ENCODE assay signal across 8 mouse cellular contexts in genomic region chr12:83987242-83987582, GRCm38 (mm10). TPM values are rescaled to one million over a fixed set of nuclear protein-coding genes. Genes with fewer than 3 reads are reported as not detected.
A peak's percentile ranks its signal among the peaks of the same experiment; 100 is the strongest.
DNase-seq lines count a peak whose midpoint lies in the region; ATAC-seq and TF ChIP-seq lines count a peak whose summit lies in the region.

No protein-coding gene starts in this region.

- H3K4me1 ChIP-seq in liver, adult 2 months (ENCODE audit: control insufficient read depth, insufficient read depth, low read length): peaks cover 5% of the 10 kb centered on the region
- H3K4me1 ChIP-seq in forebrain, embryonic 10.5 days: peaks cover 20% of the 10 kb centered on the region
- H3K4me1 ChIP-seq in intestine, postnatal 0 days (replicated peaks; ENCODE audit: control insufficient read depth, insufficient read depth, low read length): no peaks in the 10 kb centered on the region
- H3K4me1 ChIP-seq in neural tube, embryonic 13.5 days (replicated peaks): peaks cover 19% of the 10 kb centered on the region

- peak overlapping the region; percentile 86; the same call in 1 of the 2 replicates for H3K9ac ChIP-seq in liver, adult 2 months (ENCODE audit: low read depth, low read length)
- peak overlapping the region; percentile 83; the same call in 1 of the 2 replicates for H3K9ac ChIP-seq in intestine, postnatal 0 days (ENCODE audit: low read depth, low read length)
- peak overlapping the region; percentile 81 for H3K9ac ChIP-seq in neural tube, embryonic 13.5 days

- H3K79me2 ChIP-seq in liver, adult 2 months (ENCODE audit: control insufficient read depth, insufficient read depth, low read length): no peaks in the 10 kb centered on the region

- peak; percentile 67 for DNase-seq in liver, adult 2 months (ENCODE audit: extremely low read depth, low read depth, low spot score)
- no peak for DNase-seq in liver
- no peak for DNase-seq in forebrain, embryonic 10.5 days (ENCODE audit: extremely low spot score, low spot score)
- DNase-seq in adrenal gland, adult 8-10 months: no peak
- no peak for DNase-seq in thymus, postnatal 25 days
- no peak for DNase-seq in urinary bladder, postnatal 10 days (ENCODE audit: low spot score)

- TF ChIP-seq CTCF in liver, adult 2 months (IDR thresholded peaks at IDR 0.05; ENCODE audit: low read depth, low read length): no peak
- no peak for TF ChIP-seq CTCF in intestine, postnatal 0 days (IDR thresholded peaks at IDR 0.05; ENCODE audit: low read depth)

- no peak for TF ChIP-seq POLR2A in liver, adult 2 months (IDR thresholded peaks at IDR 0.05; ENCODE audit: extremely low read depth, insufficient read depth, low read length)

- H3K9me3 ChIP-seq in forebrain, embryonic 10.5 days: peaks cover 5% of the 10 kb centered on the region
- no peaks in the 10 kb centered on the region for H3K9me3 ChIP-seq in intestine, postnatal 0 days (ENCODE audit: control insufficient read depth)
- H3K9me3 ChIP-seq in neural tube, embryonic 13.5 days: no peaks in the 10 kb centered on the region; the same call in 1 of the 2 replicates

- H3K4me2 ChIP-seq in intestine, postnatal 0 days (replicated peaks; ENCODE audit: low read depth): peak overlapping the region; percentile 72
- H3K4me2 ChIP-seq in neural tube, embryonic 13.5 days: peak overlapping the region; percentile 63

- ATAC-seq in intestine, postnatal 0 days: peak; percentile 57
- 0 out of 2 replicates have a peak, but pooled peaks have one; percentile 1 for ATAC-seq in neural tube, embryonic 13.5 days (ENCODE audit: low read depth)

- peak overlapping the region; percentile 69 for H3K4me3 ChIP-seq in liver, adult 2 months (ENCODE audit: insufficient read depth, low read depth, low read length)
- H3K4me3 ChIP-seq in forebrain, embryonic 10.5 days: peak overlapping the region; percentile 65
- peak overlapping the region; percentile 61 for H3K4me3 ChIP-seq in intestine, postnatal 0 days (ENCODE audit: low read depth, low read length)
- H3K4me3 ChIP-seq in neural tube, embryonic 13.5 days: peak overlapping the region; percentile 64

- 2% methylated on average over 8 of the region's 8 CpGs for WGBS in liver, adult 2 months
- 41% methylated on average over 8 of the region's 8 CpGs for WGBS in forebrain, embryonic 10.5 days
- 12% methylated on average over 8 of the region's 8 CpGs for WGBS in intestine, postnatal 0 days
- 37% methylated on average over 8 of the region's 8 CpGs for WGBS in neural tube, embryonic 13.5 days

- H3K27ac ChIP-seq in liver, adult 2 months (replicated peaks; ENCODE audit: insufficient read depth, low read depth, low read length): peak overlapping the region; percentile 58
- peak overlapping the region; percentile 92 for H3K27ac ChIP-seq in forebrain, embryonic 10.5 days
- H3K27ac ChIP-seq in intestine, postnatal 0 days (ENCODE audit: low read depth, low read length): peak overlapping the region; percentile 97
- H3K27ac ChIP-seq in neural tube, embryonic 13.5 days (replicated peaks): peak overlapping the region; percentile 93

- no peaks in the 10 kb centered on the region for H3K36me3 ChIP-seq in liver, adult 2 months (ENCODE audit: control insufficient read depth, insufficient read depth, low read length)
- H3K36me3 ChIP-seq in forebrain, embryonic 10.5 days (replicated peaks): 0 out of 2 replicates have a peak, but pooled peaks cover 3% of the 10 kb centered on the region
- peaks cover 5% of the 10 kb centered on the region; the same call in 1 of the 2 replicates for H3K36me3 ChIP-seq in intestine, postnatal 0 days (ENCODE audit: control insufficient read depth, insufficient read depth)
- no peaks in the 10 kb centered on the region; the same call in 1 of the 2 replicates for H3K36me3 ChIP-seq in neural tube, embryonic 13.5 days

- no peaks in the 10 kb centered on the region for H3K27me3 ChIP-seq in liver, adult 2 months (ENCODE audit: control insufficient read depth, insufficient read depth, low read length)
- H3K27me3 ChIP-seq in forebrain, embryonic 10.5 days (ENCODE audit: poor library complexity, severe bottlenecking): no peaks in the 10 kb centered on the region
- no peaks in the 10 kb centered on the region for H3K27me3 ChIP-seq in intestine, postnatal 0 days (replicated peaks; ENCODE audit: control insufficient read depth, insufficient read depth, low read length)
- H3K27me3 ChIP-seq in neural tube, embryonic 13.5 days: no peaks in the 10 kb centered on the region

RNA-seq across cellular contexts. Expression of gene Acot2, which starts 0.4 kb away (rescaled TPM):
- 10.1 and 11.2 TPM in 2 replicates for total RNA-seq in liver, adult 2 months (2014; rRNA removed)
- 7.9 and 8.6 TPM in 2 replicates for polyA plus RNA-seq in liver, adult 2 months (2012; rRNA removed)
- 14.9 and 16.0 TPM in 2 replicates for polyA plus RNA-seq in forebrain, embryonic 10.5 days (2016; fragmentation: Nextera tagmentation; extraction: Ambion mirVana)
- 63.7 and 69.3 TPM in 2 replicates for polyA plus RNA-seq in intestine, postnatal 0 days (2015; fragmentation: Nextera tagmentation; extraction: Ambion mirVana)
- polyA plus RNA-seq in neural tube, embryonic 13.5 days (2015; fragmentation: Nextera tagmentation; extraction: Ambion mirVana): 15.0 and 17.8 TPM in 2 replicates
- 10 to 100 TPM; 16.1 to 33.1 (median 23.3) TPM for total RNA-seq in adrenal gland, adult 8-10 months (2022)

RNA-seq across cellular contexts. Expression of gene Heatr4, which starts 2.6 kb away (rescaled TPM):
- not detected in 2 replicates for total RNA-seq in liver, adult 2 months (2014; rRNA removed)
- polyA plus RNA-seq in liver, adult 2 months (2012; rRNA removed): not detected in 2 replicates
- not detected in 2 replicates for polyA plus RNA-seq in forebrain, embryonic 10.5 days (2016; fragmentation: Nextera tagmentation; extraction: Ambion mirVana)
- polyA plus RNA-seq in intestine, postnatal 0 days (2015; fragmentation: Nextera tagmentation; extraction: Ambion mirVana): 0.04 TPM in 1 of 2 replicates, not detected in the other
- polyA plus RNA-seq in neural tube, embryonic 13.5 days (2015; fragmentation: Nextera tagmentation; extraction: Ambion mirVana): not detected in 2 replicates
- total RNA-seq in adrenal gland, adult 8-10 months (2022): not detected

RNA-seq across cellular contexts. Expression of gene Acot1, which starts 22.1 kb away (rescaled TPM):
- 26.1 and 30.8 TPM in 2 replicates for total RNA-seq in liver, adult 2 months (2014; rRNA removed)
- polyA plus RNA-seq in liver, adult 2 months (2012; rRNA removed): 24.5 and 40.9 TPM in 2 replicates
- polyA plus RNA-seq in forebrain, embryonic 10.5 days (2016; fragmentation: Nextera tagmentation; extraction: Ambion mirVana): 22.4 and 23.5 TPM in 2 replicates
- 251 and 267 TPM in 2 replicates for polyA plus RNA-seq in intestine, postnatal 0 days (2015; fragmentation: Nextera tagmentation; extraction: Ambion mirVana)
- polyA plus RNA-seq in neural tube, embryonic 13.5 days (2015; fragmentation: Nextera tagmentation; extraction: Ambion mirVana): 86.3 and 101 TPM in 2 replicates
- total RNA-seq in adrenal gland, adult 8-10 months (2022): 10 to 100 TPM in 3 of 4 experiments, 1 to 10 TPM in 1; 4.8 to 15.3 (median 12.3) TPM

RNA-seq across cellular contexts. Expression of gene Riox1, which starts 36.8 kb away (rescaled TPM):
- total RNA-seq in liver, adult 2 months (2014; rRNA removed): 3.7 and 4.0 TPM in 2 replicates
- 5.5 and 7.7 TPM in 2 replicates for polyA plus RNA-seq in liver, adult 2 months (2012; rRNA removed)
- 14.3 and 15.4 TPM in 2 replicates for polyA plus RNA-seq in forebrain, embryonic 10.5 days (2016; fragmentation: Nextera tagmentation; extraction: Ambion mirVana)
- polyA plus RNA-seq in intestine, postnatal 0 days (2015; fragmentation: Nextera tagmentation; extraction: Ambion mirVana): 11.4 and 12.4 TPM in 2 replicates
- polyA plus RNA-seq in neural tube, embryonic 13.5 days (2015; fragmentation: Nextera tagmentation; extraction: Ambion mirVana): 11.2 and 12.4 TPM in 2 replicates
- total RNA-seq in adrenal gland, adult 8-10 months (2022): 10 to 100 TPM in 3 of 4 experiments, 1 to 10 TPM in 1; 9.3 to 16.9 (median 15.6) TPM

RNA-seq across cellular contexts. Expression of gene Acot4, which starts 51.0 kb away (rescaled TPM):
- 43.4 and 53.4 TPM in 2 replicates for total RNA-seq in liver, adult 2 months (2014; rRNA removed)
- 44.7 and 71.6 TPM in 2 replicates for polyA plus RNA-seq in liver, adult 2 months (2012; rRNA removed)
- polyA plus RNA-seq in forebrain, embryonic 10.5 days (2016; fragmentation: Nextera tagmentation; extraction: Ambion mirVana): 0.14 and 0.15 TPM in 2 replicates
- 45.2 and 53.8 TPM in 2 replicates for polyA plus RNA-seq in intestine, postnatal 0 days (2015; fragmentation: Nextera tagmentation; extraction: Ambion mirVana)
- polyA plus RNA-seq in neural tube, embryonic 13.5 days (2015; fragmentation: Nextera tagmentation; extraction: Ambion mirVana): 0.18 and 0.24 TPM in 2 replicates
- 1 to 10 TPM in 2 of 4 experiments, under 1 TPM in 2; 0.56 to 3.5 (median 1.7) TPM for total RNA-seq in adrenal gland, adult 8-10 months (2022)
